Mouse (Mus musculus): ENCODE data around the gene Cox19. TPM values are rescaled to one million over a fixed set of nuclear protein-coding genes. Genes with fewer than 3 reads are reported as not detected.

Cox19 gene
- polyA plus RNA-seq, 1 experiment from 2014 or later, result 116 TPM

GRCm38 (mm10) chr5:139287787-139288186, 63.4 kb downstream of the Cox19 start:
- no peaks in the 10 kb centered on the region for H3K4me1 ChIP-seq (replicated peaks; ENCODE audit: insufficient read depth, low read length)
- no peaks in the 10 kb centered on the region for H3K9me3 ChIP-seq (replicated peaks; ENCODE audit: low read length)
- 85% methylated on average over 4 of the region's 4 CpGs for WGBS
- H3K27ac ChIP-seq, result no peak overlapping the region
- no peaks in the 10 kb centered on the region for H3K27me3 ChIP-seq (ENCODE audit: insufficient read depth, low read length)
- no peak for DNase-seq (ENCODE audit: low spot score)
- no peak overlapping the region for H3K9ac ChIP-seq (ENCODE audit: low read depth, low read length)
- no peak overlapping the region for H3K4me3 ChIP-seq (replicated peaks; ENCODE audit: low read depth, low read length)
- TF ChIP-seq CTCF (IDR thresholded peaks at IDR 0.05; ENCODE audit: low read depth), result no peak
- H3K4me2 ChIP-seq (ENCODE audit: low read length), result no peak overlapping the region
- ATAC-seq (replicated peaks; ENCODE audit: low FRiP score, low read depth), result no peak
- H3K36me3 ChIP-seq (ENCODE audit: insufficient read depth, low read length), result no peaks in the 10 kb centered on the region

- DNase-seq (ENCODE audit: low spot score) (no peak), ATAC-seq (replicated peaks; ENCODE audit: low FRiP score, low read depth) (no peak)
- H3K4me3 ChIP-seq (replicated peaks; ENCODE audit: low read depth, low read length), result no peak overlapping the region
- no peak for TF ChIP-seq CTCF (IDR thresholded peaks at IDR 0.05; ENCODE audit: low read depth)
- 89% methylated on average over 5 of the region's 5 CpGs for WGBS
- H3K9me3 ChIP-seq (replicated peaks; ENCODE audit: low read length), result no peaks in the 10 kb centered on the region
- no peaks in the 10 kb centered on the region for H3K27me3 ChIP-seq (ENCODE audit: insufficient read depth, low read length)
- H3K36me3 ChIP-seq (ENCODE audit: insufficient read depth, low read length), result no peaks in the 10 kb centered on the region
- no peak overlapping the region for H3K27ac ChIP-seq
- no peaks in the 10 kb centered on the region for H3K4me1 ChIP-seq (replicated peaks; ENCODE audit: insufficient read depth, low read length)
- H3K9ac ChIP-seq (ENCODE audit: low read depth, low read length), result no peak overlapping the region
- no peak overlapping the region for H3K4me2 ChIP-seq (ENCODE audit: low read length)
Measured at GRCm38 (mm10) chr5:139287099-139287498, 64.1 kb downstream of the Cox19 start.

MicroRNAs within 50 kb of the gene (microRNA counts, 519-probe panel; counts per million panel counts)
- 330 counts per million, percentile 68 among the panel's probes with 10 or more counts for microRNA mmu-miR-339-3p
- microRNA mmu-miR-339-5p, result 330 counts per million, percentile 68 among the panel's probes with 10 or more counts

Small RNAs within 50 kb of the gene (microRNA-seq; reads per million reads assigned to microRNA genes)
- gene Mir339, result 408 reads per million, percentile 70 among the genes with 10 or more reads in this experiment

Other genes starting within 250 kb of the Cox19 start
- gene Prkar1b, start 201.4 kb downstream of the Cox19 start, polyA plus RNA-seq (2015; fragmentation: Nextera tagmentation; extraction: Ambion mirVana), result 19.3 and 21.8 TPM in 2 replicates
- gene Dnaaf5, start 201.2 kb downstream of the Cox19 start, polyA plus RNA-seq (2015; fragmentation: Nextera tagmentation; extraction: Ambion mirVana), result 4.7 and 5.3 TPM in 2 replicates
- gene Sun1, start 150.8 kb downstream of the Cox19 start, polyA plus RNA-seq (2015; fragmentation: Nextera tagmentation; extraction: Ambion mirVana), result 35.0 and 38.6 TPM in 2 replicates
- 149 and 152 TPM in 2 replicates for gene Get4, start 99.1 kb downstream of the Cox19 start, polyA plus RNA-seq (2015; fragmentation: Nextera tagmentation; extraction: Ambion mirVana)
- gene Adap1, start 25.8 kb downstream of the Cox19 start, polyA plus RNA-seq (2015; fragmentation: Nextera tagmentation; extraction: Ambion mirVana), result 6.5 and 6.9 TPM in 2 replicates
- not detected in 2 replicates for gene Cyp2w1, start 1.2 kb upstream of the Cox19 start, polyA plus RNA-seq (2015; fragmentation: Nextera tagmentation; extraction: Ambion mirVana)
- 7.6 and 7.8 TPM in 2 replicates for gene Gpr146, start 26.3 kb upstream of the Cox19 start, polyA plus RNA-seq (2015; fragmentation: Nextera tagmentation; extraction: Ambion mirVana)
- 1.2 and 1.5 TPM in 2 replicates for gene C130050O18Rik, start 53.9 kb upstream of the Cox19 start, polyA plus RNA-seq (2015; fragmentation: Nextera tagmentation; extraction: Ambion mirVana)
- 11.3 and 11.9 TPM in 2 replicates for gene Gper1, start 71.7 kb upstream of the Cox19 start, polyA plus RNA-seq (2015; fragmentation: Nextera tagmentation; extraction: Ambion mirVana)
- 25.6 and 26.6 TPM in 2 replicates for gene 3110082I17Rik, start 109.1 kb upstream of the Cox19 start, polyA plus RNA-seq (2015; fragmentation: Nextera tagmentation; extraction: Ambion mirVana)
- gene Zfand2a, start 133.1 kb upstream of the Cox19 start, polyA plus RNA-seq (2015; fragmentation: Nextera tagmentation; extraction: Ambion mirVana), result 6.8 and 7.6 TPM in 2 replicates
- gene Uncx, start 192.1 kb upstream of the Cox19 start, polyA plus RNA-seq (2015; fragmentation: Nextera tagmentation; extraction: Ambion mirVana), result 44.8 and 50.9 TPM in 2 replicates

Data from kidney, postnatal 0 days (tissue).